Mouse (Mus musculus) layer of hippocampus, postnatal 10 days (tissue): ENCODE results near the gene Bicdl1. TPM values are rescaled to one million over a fixed set of nuclear protein-coding genes. Genes with fewer than 3 reads are reported as not detected.

Source experiments
- DNase-seq, 2 experiments: peaks; one replicate each; pipeline ENCODE4 v3.0.0; 2021; ENCODE audit warnings: low spot score in 2 of 2
- total RNA-seq, 2 experiments: library from RNA; stranded (reverse); gene quantifications; 2 replicates each; pipeline ENCODE4 v1.2.3; 2021

The Bicdl1 gene
- total RNA-seq, 2 experiments from 2014 or later: 92.7 to 96.1 TPM

DNA sequence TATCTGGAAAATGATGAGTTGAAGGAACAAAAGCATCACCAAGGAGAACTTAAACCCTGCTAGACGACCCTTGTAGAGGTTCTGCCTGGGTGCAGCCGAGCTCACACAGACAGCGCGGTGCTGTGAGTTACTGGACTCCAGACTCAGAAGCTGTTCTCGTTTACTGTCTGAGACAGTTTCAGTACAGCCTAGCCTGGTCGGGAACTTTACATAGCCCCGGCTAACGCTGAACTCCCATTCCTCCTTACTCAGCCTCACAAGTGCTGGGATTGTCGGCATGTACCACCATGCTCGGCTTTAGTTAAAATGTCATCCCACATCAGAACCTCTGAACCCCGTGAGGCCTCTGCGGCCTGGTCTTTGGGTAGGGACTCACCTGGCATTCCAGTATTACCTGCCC lies 62.4 kb downstream of the Bicdl1 start:
- no peak for DNase-seq

DNA sequence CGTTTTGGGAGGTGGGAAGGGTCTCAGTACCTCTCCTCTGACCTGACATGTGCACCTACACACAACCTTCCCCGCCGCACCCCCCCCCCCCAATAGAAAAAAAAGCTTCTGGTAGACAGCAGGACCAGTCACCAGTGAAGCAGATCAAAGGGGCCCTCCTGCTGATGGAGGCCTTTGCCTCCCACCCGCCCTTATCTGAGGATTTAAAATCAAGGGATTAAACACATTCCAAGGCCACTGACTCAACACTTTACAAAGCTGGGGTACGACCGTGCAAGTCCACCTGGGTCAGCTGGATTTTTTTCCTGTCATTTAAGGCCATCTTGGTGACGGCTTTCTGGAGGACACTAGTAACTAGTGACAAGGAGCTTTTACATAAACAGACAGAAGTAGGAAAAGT lies 63.5 kb downstream of the Bicdl1 start:
- DNase-seq: no peak

DNA sequence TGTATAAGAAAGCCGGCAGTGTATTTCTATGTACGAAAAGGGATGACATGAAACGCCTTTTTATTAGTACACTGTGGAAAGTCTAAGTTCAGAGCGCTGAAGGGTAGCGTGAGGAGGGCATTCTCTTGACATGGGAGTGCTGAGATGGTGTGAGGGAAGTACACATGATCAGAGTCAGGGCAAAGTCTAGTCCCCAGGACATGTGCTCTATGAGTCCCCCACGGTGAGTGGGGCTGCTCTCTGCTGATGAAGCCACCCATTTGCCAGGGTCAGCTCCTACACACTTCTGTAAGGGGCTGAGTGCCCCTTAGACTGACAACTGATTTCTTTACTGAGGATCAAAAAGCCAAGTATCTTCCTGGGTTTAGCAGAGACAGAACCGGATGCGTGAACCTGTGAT lies 64.2 kb downstream of the Bicdl1 start:
- DNase-seq: no peak

DNA sequence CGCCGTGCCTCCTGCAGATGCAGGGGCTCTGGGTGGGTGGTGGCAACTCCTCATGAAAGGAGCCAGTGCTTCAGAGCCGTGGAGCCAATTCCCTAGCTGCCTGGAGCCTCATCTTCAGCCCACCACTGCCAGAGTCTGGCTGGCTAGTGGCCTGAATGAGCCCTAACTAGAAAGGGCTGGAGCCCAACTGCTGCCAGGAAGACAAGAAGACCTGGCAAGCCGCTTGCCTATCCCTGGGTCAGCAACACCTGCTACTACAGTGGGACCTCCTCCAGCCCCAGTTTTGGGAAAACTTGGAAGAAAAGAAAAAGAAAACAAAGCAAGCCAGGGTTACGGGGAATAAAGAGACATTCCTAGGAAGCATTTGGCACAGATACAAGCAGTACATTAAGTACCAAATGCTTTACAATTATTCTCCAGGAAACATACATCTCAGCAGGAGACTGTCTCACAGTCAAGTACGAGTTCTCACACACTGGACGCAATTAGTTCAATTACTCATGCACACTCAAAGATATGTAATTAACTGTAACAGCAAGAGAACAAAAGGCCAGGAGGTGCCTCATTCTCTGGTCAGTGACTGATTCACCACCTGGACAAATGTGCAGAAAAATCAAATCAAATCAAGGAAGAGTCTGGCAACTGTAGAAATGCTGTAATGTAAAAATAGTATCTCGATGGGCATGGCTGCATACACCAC lies 64.9 kb downstream of the Bicdl1 start:
- no peak for DNase-seq

DNA sequence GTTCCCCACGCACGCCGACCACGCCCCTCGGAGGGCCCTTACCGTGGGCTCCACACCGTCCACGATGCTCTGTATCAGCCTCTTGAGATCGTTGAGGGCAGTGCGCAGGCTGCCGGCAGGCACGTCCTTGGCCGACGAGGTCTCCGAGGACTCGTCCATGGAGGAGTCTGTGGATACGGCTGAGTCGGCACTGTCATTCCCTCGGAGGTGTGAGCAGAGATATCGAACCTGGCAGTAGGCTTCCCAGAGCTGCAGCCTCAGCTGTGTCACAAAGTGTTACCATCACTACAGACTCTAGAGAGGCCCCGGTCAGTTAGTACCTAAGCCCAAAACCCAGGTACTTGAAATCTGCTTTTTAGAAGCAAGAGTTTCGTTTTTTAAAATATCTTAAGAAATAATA lies 68.8 kb downstream of the Bicdl1 start:
- no peak for DNase-seq

DNA sequence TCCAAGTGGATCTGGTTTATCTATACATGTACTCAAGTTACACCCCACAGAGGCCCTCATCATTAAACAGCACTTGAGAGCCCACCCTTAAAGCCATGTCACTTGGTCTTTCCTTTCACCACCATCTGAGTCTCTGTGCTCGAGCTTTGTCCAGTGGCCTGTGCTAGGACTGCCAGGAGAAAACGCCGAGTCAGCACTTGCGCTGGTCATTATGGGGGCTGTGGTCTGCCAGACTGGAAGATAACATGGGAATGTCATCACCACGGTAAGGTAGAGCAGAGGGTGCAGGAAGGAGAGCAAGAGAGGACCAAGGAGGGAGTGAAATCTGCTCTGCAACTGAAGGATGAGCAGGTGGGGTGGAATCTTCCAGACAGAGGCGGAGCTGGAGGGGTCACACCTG lies 73.1 kb downstream of the Bicdl1 start:
- DNase-seq: no peak

DNA sequence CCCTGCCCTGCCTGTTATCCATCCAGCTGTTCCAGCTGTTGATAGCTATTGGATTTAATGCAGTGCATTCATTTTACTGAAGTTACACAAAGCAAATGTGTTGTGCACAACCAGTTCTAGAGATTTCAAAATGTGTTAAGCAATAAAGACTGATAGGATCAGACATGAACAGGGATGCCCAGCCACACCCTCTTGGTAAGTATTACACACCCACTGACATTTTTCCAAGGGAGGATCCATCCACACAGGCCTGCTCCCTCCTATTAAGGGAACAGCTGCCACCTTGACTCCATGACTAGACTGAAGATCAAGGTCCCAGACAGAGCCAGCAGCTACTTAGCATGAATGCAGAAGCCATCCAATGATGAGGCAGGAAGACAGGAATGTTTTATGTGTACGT lies 74.2 kb downstream of the Bicdl1 start:
- no peak for DNase-seq

DNA sequence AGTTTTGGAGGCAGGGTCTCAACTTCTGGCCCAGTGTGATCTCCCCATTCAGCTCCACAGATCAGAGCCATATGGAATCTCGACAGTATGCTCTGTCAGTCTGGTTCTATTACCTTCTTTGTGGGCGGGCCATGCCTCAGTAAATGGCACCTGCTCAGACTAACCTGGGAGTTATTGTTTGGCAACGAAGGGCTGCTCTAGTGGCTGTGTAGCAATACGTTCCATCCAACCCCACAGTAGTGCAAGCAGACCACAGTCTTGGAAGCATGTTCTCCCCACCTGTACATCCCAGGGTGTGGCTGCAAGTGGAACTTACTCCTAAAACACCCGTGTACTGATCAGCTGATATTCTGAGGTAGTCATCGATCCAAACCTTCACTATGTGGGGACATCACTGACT lies 74.7 kb downstream of the Bicdl1 start:
- no peak for DNase-seq

DNA sequence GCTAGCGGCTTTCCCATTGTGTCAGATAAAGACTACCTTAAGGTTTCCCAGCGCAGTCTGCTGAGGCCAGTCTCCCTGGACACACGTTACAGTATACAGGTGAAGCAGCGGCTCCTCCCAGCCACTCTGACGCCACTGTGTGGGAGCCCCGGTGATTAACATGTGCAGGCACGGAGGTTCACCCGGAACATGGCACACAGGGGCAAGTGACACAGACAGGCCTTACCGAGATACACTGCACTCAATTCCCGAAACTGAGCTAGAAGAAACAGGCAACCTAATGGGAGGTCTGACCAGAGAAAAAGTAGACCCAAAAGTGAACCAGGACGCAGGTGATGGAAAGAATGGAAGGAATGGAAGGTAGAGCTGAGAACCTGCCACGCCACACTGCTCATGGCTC lies 77.6 kb downstream of the Bicdl1 start:
- no peak for DNase-seq

DNA sequence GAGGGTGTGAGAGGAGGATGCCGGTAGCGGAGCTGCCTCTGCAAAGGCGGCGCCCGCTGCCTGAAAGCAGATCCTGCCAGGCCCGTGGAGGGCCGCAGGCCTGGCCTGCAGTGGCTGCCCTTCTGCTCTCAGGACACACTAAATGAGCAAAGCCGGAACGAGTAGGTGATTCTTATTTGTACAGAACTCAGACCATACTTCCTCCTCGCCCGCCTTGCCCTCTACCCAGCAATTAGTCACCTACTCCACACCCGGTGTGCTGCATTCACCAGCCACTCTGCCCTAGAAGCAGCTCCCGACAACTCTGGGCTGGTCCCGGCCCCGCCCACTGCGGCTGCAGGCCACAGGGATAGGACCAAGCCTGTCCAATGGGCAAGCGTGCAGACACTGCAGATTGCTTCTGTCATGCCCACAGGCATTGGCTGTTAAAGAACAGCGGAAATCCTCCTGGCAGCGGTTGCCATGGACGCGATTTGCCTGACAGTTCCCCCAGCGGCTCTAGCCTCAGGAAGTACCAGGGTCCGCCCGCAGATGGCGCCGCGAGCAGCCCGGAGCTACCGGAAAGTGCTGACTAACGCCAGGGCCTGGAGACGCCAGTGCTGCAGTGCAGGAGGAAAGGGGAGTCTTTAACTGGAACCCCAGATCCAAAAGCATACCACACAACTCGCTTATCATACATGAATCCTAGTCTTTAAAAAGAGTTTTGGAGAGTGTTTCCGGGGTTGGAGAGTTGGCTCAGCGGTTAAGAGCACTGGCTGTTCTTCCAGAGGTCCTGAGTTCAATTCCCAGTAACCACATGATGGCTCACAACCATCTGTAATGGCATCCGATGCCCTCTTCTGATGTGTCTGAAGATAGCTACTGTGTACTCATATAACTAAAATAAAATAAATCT lies 78.5 kb downstream of the Bicdl1 start:
- DNase-seq: peak; percentile 100

DNA sequence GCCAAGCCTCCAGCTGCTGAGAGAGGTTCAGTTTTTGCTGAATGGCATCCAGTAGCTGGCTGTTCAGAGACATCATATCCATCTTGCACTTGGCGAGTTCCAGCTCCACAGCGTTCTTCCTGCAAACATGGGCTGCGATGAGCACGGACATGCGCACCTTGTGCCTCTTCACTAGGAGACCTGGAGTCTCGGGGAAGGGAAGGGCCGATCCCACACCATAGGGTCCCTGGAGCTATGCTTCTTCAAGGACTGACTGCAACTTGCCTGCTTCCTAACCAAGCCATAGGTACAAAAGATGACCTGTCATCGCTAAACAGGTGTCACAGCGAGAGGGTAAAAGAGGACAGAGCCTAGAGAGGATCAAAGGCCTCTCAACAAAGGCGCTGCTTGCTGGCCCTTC lies 79.6 kb downstream of the Bicdl1 start:
- DNase-seq: no peak

DNA sequence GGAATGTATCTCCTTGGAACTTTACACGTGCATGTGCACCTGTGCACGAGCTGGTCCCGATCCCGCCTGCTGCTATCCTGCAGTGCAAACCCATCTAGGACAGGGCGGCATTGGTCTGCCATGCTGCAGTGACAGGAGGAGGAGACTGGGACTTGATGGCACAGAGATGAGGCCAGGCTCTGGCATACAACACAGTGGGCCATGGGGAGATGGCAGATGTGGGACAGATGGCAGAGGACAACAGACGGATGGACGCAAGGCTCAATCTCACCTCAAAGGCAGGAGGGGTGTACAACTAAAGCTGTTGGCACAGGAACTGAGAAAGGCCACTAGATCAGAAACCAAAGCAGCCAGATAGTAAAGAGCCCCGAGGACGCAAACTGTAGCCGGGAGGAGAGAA lies 80.5 kb downstream of the Bicdl1 start:
- no peak for DNase-seq

DNA sequence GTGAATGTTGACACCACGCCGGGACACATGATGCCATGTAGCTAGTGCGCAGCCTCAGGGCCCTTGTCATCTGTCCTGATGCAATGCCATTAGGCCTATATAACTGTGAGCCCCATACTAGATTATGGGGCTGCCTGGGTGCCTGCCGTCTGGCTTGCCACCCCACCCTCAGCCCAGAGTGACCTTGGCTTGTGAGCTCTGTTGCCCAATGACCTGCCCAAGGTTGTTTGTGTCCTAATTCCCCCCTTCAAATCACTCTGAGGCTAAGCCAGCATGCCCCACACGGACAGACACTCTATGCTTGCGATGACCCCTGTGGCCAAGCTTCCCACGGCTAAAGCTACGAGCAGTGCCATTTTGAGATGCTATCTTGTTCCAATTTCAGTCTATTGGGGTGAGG lies 81.7 kb downstream of the Bicdl1 start:
- no peak for DNase-seq

DNA sequence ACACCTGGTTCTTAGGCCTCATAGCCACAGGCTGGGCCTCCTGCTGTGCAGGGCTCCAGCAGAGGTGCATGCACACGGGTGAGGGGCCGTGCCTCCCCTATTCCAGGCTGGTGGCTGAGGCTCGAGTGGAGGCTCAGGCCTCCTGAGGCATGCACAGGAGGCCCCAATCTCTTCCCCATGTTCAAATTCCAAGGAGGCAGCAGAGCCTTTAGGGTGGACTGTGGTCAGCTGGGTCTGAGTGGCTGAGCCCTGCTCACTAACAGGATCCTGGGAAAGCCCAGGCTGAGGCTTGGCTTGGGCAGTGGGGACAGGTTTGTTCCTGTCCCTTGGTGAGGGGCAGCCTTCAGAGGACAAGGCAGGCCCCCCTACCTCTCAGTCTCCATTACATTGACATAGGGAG lies 82.5 kb downstream of the Bicdl1 start:
- no peak for DNase-seq

DNA sequence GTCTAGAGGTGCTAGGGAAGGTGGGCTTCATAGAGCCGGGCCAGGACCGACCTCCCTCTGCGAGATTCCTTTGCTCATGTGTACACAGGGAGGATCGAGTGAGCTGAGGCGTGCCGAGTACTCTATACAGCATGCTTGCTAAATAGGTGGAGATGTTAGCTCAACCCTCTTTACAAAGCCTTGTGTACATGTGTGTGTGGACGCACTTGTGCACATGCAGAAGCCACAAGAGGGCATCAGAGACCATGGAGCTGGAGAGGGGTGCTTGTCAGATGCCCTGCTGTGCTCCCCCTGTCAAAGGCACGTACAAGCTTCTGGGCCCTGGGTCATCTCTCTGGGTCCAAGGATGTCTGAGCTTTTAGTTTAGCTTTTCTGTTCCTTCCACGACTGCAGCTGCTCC lies 87.2 kb downstream of the Bicdl1 start:
- no peak for DNase-seq

DNA sequence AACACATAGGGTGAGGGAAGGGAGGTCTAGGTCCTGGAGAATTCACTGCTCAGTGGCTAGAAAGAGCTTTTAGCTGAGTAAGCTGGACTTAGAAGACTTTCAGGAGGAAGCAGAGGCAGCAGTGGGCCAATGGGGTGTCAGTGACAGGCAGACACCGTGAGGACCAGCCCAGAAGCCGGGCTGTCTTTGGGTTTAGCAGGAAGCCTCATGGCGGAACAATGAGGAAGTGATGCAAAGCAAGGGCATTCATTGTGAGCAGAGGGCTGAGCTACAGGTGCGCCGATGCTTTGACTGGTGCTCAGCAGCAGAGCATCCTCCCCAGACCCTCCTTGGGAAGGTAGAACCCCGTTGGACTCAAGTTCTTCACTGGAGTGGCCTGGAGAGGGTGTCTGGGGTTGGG lies 95.9 kb downstream of the Bicdl1 start:
- DNase-seq: no peak

DNA sequence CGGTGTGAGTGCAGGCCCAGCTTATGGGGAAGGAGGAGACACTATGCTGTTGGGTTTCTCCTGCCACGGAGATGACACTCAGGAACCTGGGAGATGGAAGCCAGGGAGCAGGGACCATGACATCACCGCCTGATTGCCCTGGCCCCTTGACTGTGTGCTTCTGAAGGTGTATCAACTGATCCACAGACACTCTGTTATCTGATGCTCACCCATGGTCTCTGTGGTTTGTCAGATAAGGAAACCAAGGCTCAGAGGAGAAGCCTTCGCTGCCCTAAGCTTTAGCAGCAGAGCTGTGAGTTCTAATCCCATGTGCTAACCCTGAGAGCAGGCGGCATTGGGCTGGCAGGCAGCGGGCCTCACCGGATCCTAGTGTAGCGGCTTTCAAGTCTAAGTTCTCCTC lies 97.4 kb downstream of the Bicdl1 start:
- no peak for DNase-seq

DNA sequence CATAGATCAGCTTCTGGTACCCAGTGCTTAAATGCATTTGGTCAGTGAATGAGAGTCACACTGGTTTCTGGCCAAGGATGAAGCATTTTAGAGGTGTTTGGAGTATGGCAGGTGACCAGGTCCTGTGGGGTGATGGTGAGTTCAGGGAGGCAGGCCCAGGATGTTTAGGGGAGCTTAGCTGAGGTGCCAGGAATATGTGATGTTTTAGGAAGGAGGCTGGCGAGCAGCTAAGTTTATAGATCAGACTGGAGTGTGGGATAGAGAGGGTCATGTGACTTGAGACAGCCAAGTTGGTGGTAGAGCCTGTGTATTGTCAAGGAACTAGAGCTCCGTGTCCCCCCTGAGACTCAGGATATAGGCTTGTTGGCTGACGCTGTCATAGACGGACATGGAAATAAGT lies 98.4 kb downstream of the Bicdl1 start:
- no peak for DNase-seq

DNA sequence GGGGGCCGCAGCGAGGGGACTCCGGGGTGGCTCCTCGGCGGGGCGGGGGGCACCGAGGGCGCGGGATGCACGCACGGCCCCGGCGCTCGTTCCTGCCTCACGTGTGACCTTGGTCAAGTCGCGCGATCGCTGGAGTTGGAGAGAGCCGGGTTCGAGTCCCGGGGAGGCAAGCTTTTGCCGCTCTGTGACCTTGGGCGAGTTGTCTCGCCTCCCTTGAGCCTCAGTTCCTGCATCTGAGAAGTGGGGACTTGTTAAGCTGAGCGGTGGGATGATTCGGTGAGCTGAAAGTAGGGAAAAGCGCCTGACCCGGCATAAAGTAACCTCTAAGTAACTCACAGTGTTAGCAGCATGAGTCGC lies 99.1 kb downstream of the Bicdl1 start:
- peak; percentile 51 to 62 for DNase-seq

DNA sequence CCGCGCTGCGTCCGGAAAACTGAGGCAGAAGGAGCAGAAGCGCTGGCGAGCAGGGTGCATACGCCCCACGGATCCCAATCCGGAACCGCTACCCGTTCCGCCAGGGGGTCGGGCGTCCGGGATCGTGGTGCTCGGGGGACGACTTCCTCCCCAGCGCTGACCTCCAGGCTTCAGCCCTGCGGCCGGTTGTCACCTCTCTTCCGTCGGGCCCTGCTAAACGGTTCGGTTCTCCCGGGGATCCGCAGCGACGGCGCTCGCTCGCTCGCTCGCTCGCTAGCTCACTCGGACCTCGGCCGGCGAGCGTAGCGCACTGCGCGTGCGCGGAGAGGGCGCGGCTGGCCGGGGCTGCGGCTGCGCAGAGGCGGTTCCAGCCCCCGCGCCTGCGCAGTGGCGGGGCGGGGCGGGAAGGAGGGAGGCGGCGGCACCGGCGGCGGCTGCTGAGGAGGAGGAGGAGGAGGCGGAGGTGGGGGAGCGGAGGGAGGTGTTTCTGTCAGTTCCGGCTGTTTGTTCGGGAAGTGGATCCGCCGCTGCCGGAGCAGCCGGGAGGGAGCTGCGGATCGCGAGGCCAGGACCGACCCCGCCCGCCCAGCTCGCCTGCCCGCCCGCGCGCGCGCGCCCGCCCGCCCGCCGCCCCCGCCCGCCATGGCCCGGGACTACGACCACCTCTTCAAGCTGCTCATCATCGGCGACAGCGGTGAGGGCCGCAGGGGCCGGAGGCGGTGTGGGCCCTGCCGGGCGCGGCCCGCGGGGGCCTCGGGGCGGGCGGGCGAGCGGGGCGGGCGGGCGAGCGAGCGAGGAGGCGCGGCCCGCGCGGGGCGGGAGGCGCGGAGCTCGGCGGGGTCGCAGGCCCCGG lies 99.7 kb downstream of the Bicdl1 start, which contains the start of gene Rab35:
Rab35 (plus strand) TSS at position 404 of the 853 bp plus-strand sequence.
- peak; percentile 92 to 96 for DNase-seq

DNA sequence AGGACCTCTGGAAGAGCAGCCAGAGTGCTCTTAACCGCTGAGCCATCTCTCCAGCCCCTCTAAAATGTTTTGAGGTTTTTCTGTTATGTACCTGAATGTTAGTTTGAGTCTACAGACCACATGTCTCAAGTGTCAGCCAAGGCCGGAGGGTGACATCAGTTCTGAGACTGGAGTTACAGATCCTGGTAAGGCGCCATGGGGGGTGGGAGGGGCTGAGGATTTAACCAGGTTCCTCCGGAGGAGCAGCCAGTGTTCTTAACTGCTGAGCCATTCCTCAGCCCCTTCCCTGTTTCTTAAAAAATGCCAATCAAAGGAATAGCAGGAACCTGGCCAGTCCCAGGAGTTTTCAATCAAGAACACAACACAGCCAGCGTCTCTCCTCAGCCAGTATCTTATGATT lies 101.1 kb downstream of the Bicdl1 start:
- DNase-seq: no peak

DNA sequence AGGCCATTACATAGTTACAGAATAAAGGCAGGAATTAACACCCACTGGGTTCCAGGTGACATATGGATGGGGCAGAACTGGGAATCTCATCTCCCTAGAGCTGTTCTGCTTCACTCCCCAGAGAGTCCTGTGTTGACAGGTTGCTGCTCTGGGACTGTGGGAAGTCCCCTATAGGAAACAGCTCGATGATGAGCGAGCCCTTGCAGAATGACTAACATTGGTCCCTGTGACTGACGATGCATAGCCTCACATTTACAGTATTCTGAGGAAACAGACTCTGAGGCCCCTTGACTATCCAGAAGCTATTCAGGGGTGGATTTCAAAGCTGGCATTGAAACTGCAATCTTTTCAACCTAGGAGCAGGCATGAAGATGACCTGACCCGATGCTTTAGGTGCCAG lies 101.7 kb downstream of the Bicdl1 start:
- DNase-seq: no peak
